Mouse (Mus musculus) right cerebral cortex, postnatal 10 days (tissue): ENCODE measurements around the gene Kmt5c.

Experiments used
- DNase-seq, 2 experiments: peaks; one replicate each; pipeline ENCODE4 v3.0.0; 2021; ENCODE audit warnings: low spot score in 2 of 2

Kmt5c gene

DNA sequence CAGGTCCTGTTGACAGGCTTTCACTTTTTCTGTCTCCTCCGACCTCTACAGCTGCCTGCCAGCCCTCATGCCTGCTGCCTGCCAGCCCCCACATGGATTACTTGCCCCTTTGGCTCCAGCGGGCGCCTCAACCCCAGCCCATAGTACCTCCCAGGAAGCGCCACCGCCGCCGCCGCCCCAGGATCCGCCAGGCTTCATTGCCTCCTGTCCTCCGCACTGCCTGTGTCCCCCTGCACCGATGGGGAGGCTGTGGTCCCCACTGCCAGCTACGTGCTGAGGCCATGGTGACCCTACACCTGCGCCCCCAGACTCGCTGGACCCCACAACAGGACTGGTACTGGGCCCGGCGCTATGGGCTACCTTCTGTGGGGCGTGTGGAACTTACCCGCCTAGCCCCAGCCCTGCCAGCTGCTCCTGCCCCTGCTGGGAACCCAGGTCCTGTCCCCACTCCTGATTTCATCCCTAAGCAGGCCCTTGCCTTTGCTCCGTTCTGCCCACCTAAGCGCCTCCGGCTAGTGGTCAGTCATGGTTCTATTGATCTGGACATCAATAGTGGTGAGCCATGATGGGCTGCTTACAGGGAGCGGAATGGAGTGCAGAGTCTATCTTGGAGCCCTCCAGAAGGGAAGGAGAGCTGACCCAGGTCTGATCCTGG is 6.5 kb downstream of the Kmt5c start:
- no peak for DNase-seq

DNA sequence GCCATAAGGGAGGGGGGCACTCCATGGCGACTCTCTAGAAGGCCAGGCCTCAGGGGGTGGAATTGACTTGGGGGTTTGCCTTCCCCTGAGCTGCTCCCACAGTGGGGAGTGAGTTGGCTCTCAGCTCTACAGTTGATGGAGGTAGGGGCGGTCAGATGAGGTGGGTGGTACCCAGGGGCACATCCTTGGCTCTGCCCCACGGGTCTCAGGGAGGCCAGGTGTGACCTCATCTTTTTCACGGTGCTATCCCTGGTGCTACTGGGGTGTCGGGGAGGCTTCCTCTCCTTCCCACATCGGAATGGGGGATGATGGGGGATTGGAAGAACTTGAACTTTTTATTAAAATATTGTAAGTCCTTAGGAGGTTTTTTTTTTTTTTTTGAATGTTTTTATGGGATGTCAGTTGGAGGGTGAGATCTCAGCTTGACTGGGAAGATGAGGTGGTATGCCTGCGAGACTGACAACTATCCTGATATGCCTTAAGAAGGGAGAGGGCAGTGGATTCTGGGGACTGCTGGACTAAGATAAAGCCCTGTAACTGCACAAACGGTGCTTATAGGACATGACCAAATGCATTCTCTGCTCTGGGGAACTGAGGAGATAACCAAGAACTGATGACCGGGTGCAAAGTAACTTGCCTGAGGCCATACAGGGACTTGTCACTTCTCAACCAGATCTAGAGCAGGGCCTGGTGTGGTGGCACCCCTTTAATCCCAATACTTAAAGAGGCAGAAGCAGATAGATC is 7.4 kb downstream of the Kmt5c start:
- no peak for DNase-seq

DNA sequence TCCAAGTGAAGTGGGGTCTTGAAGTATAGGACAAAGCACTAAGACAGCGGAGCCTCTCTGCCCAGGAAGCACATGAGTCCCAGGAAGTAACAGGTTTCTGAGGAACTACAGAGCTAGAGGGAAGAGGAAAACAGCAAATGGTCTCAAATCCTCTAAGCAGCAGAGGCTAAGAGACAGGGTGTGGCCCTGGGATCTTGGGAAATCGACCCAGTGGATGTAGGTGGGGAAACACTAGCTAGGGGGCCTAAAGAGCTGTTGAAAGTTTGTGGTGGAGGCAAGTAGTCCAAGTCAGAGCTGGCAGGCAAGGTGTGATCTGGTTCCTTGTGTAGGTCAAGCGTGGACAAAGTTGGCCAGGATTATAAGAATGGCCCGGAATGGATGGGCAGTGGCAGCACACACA is 8.4 kb downstream of the Kmt5c start:
- DNase-seq: no peak

DNA sequence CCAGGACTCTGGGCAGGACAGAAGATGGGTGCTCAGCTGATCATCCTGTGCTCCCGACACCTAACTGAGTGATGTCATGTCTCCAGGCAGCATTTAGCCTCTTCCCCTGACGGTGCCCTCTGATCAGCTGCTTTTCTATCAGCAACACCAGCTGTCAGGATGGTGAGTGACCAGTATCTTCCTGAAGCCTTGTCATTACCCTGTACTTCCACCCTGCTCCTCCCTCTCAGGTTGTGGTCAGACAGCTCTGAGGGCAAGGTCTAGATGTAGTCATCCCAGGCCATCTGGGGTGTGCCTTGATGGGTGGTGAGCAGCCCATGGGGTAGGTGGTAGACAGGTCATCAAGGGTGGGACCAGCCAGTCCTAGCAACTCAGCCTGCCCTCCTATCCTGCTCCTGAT is 9.3 kb downstream of the Kmt5c start:
- no peak for DNase-seq

DNA sequence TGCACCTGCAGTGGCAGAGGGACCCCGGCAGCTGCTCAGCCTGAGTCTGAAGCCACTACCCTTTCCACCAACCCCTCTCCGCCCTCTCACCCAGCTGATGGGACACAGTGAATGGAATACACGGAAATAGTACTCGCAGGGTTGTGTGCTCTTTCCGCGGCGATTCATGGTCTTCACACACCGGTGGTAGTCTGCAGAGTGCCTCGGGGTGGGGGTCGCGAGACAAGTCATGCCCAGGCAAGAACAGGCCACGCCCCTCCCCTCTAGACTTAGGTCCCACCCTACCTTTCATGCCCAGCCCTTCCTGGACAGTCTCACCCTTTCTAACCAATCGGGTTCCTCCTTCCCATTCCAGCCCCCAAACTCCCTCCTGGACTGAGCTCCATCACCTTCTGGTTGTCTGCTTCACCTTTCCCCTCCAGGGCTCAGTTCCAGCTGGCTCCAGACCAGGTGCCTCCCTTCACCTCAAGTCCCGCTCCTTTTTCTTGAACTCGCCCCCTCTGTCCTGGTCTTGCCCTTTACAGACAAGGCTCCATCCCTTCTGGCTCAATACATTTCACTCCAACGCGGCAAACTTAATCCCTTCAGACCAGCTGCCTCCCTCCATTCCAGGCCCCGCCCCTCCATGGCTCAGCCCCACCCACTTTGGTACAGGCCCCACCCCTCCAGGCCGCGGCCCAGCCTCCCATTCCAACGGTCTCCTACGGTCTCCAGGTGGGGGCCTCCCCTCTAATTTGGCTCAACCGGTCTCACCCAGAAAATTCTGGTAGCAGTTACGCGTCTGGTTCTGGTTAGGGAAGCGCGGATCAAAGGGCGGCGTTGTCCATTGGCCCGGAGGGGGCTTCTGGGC is 12.3 kb downstream of the Kmt5c start:
- peak in 1 of 2 experiments; percentile 29 for DNase-seq

DNA sequence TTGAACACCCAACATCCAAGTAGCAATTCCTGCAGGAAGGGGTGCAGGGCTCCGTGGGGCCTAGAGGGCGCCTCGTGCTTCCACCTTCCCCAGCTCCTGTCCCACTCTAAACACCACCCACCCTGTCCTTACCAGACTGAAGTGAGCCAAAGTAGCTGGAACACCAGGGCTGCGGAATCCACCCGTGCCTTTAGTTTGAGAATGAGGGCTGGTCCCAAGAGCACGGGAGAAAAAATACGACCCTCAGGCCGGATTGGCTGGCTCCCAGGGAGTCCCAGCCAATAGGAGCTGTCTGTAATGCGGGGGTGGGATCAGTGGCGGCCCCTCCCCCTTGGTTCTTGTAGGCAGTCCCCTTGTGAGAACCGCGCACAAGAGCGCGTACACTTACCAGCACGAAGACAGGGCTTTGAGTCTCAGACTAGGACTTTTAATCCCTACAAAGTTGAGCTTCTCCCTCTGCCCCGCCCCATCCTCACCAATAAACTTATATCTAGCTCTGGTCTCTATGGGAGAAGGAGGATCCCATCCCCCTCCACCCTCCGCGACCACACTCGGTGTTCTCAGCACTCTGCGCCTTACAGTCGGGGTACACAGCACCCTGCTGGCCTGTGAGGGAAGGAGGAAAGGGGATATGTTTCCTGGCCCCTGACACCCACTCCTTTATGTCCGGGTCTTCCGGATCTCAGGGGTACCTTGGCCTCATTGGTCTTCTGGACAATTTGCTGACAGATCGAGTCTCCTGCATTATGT is 13.1 kb downstream of the Kmt5c start, which contains the start of gene Cox6b2:
Cox6b2 (minus strand) TSS at position 274 of the 750 bp plus-strand sequence.
- peak; percentile 90 for DNase-seq

DNA sequence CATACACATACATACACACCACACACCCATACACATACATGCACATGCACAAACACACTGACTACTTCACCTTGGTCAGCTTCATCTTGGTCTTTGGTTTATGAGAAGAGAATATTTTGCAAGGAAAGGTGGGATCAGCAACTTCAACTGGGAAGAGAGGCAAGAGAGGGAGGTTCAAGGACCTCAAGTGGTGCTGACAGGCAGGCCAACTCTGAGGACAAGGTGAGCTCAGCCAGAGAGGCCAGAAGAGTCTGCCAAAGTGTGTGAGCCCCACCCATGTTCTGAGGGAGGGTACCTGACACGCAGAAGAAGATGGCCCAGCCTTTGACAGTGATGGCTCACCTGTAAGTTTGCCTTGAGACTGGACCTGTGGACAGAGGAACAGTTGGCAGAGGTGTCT is 19.8 kb downstream of the Kmt5c start:
- DNase-seq: no peak

DNA sequence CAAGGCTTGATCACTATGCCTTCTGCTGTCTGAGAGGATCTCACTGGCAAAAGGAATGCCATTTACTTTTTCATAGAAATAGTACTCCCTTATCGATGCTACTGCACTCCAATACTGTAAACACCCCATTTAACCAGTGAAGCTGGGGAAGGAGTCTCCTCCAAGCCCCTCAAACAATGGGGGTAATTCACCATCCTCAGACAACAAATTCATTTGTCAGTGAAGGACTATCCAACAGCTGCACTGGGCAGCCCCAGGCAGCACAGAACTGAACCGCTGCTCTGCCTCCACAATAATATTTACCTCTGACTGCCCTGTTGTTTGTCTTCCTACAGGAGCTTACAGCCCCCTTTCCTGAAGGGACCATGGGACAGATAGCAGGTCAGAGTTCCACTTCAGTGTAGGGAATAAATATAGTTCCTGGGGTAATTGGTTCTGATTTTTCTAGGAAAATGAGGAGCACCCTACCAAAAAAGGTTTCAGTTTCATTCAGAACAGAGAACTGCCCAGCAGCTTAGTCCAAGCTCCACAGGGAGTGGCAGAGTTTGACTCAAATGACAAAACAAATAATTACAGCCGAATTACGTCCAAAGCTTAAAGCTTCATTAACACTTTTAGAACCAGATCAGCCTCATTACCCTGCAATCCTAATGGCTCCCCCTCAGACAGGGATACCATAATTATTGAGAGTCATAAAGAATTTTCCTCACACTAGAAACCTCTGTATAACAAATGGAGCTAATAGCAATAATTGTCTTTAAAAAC is 25.2 kb downstream of the Kmt5c start:
- DNase-seq: no peak

DNA sequence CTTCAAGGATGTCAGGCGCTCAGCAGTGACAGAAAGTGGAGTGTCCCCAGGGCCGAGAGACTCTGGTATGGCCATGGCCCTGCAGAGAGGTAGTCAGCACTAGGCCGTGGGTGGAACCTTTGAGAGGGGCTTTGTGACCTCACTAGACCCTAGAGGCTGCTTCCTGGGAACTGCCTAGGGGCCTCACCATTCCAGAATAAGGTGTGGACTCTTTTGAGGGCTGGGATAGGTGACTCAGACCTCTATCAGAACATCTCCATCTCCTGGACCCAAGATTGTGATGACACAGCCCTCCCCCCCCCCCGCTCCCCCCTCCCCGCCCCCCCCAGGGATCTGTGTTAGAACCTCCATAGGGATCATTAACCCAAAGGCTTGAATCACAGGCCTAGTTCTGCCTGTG is 31.3 kb downstream of the Kmt5c start, which contains the start of gene Fam71e2:
Fam71e2 (minus strand) TSS at position 101 of the 400 bp plus-strand sequence.
- DNase-seq: no peak

DNA sequence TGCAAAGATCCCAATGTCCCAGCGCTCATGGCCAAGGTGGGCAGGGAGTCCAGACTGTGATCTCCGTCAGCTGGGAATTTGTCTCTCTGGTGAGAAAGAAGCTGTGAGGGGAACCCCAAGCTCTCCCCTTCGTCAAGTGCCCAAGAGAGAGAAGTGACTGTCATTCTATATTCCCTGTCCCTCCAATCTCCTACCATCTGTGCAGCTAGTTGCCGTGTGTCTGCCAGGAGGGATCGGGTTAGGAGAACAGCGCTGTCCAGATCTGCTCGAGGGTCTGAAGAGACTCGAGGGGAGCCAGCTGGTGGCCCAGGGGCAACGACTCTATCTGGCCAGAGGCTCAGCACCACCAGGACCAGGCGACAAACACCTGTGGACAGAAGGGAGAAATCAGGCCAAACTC is 36.2 kb downstream of the Kmt5c start:
- DNase-seq: no peak

DNA sequence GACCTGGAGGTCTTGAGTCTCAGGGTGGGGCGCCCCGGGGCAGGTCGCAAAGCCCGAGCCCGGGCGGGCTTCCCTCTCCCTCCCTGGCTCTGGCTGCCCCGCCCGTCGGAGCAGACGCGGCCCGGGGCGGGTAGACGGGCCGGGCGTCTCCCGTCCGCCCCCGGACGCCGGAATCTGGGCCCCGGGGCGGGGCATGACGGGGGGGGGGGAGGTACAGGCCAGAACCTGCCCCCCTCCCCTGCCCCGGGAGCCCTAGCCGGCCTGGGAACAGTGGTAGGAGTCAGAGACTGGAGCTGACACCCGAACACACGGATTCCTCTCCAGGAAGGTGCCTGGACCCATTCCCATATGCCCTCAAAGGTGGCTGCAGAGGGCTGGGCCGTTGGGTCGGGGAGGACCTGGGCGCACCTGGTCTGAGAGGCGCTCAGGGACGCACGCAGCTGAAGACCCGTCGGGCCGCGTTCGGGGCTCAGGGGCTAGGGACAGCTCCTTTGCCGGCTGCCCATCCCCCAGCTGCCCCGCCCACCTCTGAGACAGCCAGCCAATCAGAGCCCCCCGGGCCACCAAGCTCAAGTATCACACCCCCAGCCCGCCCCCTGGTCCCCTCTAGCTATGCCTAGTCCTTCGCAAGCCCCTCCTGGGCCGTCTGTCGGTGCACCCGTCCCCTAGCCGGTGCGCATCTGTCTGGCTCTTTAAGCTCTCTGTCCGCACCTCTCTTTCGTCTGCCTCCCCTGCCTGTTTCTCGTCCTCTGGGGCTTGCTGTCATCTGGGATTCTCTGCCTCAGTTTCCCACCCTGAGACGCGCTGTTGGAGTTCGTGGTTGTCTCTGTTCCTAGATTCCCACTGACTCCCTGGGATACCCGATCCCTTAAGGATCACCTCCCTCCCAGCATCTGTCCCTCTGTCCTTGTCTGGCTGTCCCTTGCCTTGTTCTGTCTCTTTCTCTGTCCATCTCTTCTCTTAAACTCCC is 37.2 kb downstream of the Kmt5c start:
- peak in 1 of 2 experiments; percentile 52 for DNase-seq

DNA sequence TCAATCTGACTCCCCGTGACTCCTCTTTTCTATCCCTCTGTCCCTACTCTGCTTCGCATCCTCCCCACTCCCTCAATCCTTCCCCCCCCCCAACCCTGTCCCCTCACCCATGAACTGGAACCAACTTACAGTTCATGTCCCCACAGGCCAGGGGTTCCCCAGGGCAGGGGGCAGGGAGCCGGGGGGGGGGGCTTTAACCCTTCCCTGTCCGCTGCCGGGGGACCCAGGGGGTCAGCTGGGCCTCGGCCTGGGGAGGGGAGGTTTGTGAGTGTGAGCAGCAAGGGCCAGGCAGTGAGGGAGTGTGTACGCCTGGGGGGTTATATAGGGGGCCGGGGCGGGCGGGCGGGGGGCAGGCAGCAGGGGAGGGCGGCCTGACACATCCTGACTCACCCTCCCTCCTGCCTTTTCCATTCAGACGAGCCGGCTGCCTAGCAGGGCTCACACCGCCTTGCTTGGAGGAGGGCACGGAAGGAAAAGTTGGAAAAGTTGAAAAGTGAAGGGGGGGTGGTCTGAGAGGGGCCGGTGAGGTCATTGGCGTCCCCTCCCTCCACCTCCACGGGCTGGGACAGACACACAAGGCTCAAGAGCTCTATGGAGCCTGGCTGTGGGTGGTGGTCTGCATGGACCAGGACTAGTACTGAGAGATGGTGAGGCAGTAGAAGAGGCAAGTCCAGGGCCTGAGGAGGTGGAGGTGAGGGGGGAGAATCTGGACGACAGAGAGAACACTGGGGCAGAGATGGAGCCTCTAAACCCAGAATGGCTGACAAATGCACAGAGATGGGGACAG is 38.1 kb downstream of the Kmt5c start:
- no peak for DNase-seq

DNA sequence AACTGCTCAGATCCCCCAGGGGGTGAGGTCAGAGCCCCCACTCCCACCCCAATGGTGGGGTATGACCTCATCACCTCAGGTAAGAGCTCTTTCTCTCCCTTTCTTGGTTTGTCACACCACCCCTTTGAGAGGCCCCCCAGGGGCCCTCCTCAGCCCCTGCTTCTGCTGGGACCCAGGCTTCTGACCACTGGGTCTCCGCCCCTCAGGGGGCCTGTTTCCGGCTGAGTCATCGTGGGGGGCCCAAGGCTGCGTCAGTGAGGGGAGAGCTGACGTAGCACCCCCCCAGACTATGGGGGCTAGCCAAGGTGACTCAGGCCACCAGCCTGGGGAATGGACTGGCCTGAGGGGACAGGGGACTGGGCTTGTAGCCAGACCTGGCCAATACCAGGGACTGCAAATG is 40.0 kb downstream of the Kmt5c start:
- DNase-seq: no peak

DNA sequence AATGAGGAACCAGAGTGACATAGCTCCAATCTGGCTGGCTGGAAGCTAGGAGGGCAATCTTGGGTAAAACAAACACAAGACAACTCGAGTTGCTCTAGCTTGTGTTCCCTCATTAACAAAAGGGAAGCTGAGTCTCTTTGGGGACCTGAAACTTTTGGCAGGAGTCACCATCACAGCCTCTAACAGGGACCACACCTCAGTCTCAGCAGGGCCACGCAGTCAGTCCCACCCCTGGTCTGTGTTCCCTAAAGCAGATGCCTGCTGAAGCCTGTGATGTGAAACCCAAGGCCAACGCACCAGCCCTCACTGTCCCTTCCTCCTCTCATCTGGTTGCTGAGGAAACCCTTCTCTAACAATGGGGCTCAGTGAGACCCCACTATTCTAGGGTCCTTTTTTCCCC is 42.2 kb downstream of the Kmt5c start:
- no peak for DNase-seq

DNA sequence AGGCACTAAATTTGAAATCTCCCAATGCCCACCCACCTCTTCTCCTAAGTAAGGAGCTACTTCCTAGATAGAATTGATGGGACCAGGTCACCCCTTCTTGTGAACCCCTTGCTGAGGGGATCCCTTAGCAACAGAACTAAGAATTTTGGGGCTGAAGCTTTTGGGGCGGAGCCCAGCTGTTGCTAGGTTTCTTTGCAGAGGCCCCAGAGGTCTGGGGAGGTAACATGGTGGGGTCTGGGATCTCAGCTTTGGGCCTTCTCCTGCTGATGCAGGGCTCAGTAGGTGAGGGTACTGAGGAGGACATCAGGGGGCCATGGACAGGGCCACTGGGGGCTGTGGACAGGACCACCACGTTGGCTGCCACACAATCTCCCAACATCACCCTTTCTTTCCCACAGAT is 42.8 kb downstream of the Kmt5c start, which contains the start of the genes Il11 and Tmem190:
Il11 (minus strand) TSS at position 101 of the 400 bp plus-strand sequence.
Tmem190 (plus strand) TSS at position 179 of the 400 bp plus-strand sequence.
- DNase-seq: no peak

DNA sequence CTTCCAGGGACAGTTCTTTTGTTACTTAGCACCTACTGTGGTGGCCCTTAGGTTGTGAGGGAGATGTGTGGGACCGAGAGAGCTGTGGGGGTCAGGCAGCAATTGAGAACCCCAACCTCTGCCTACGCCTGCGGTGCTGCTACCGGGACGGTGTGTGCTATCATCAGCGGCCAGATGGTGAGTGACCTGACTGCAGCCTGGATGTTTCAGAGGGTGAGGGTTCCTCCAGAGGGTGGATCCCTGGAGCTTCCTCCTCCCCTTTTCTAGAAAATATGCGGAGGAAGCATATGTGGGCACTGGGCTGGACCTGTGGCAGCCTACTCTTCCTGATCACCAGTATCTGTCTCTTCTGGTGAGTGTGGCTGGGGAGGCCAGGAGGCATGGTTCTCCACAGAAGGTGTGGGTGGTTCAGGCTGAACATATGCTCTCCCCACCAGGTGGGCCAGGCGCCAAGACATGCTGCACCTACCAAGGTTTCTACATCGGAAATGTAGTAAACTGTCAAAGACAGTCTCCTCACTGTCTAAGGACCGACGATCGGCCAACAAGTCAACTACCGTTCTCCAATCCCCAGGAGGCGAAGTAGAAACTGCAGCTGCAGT is 43.9 kb downstream of the Kmt5c start:
- DNase-seq: no peak

DNA sequence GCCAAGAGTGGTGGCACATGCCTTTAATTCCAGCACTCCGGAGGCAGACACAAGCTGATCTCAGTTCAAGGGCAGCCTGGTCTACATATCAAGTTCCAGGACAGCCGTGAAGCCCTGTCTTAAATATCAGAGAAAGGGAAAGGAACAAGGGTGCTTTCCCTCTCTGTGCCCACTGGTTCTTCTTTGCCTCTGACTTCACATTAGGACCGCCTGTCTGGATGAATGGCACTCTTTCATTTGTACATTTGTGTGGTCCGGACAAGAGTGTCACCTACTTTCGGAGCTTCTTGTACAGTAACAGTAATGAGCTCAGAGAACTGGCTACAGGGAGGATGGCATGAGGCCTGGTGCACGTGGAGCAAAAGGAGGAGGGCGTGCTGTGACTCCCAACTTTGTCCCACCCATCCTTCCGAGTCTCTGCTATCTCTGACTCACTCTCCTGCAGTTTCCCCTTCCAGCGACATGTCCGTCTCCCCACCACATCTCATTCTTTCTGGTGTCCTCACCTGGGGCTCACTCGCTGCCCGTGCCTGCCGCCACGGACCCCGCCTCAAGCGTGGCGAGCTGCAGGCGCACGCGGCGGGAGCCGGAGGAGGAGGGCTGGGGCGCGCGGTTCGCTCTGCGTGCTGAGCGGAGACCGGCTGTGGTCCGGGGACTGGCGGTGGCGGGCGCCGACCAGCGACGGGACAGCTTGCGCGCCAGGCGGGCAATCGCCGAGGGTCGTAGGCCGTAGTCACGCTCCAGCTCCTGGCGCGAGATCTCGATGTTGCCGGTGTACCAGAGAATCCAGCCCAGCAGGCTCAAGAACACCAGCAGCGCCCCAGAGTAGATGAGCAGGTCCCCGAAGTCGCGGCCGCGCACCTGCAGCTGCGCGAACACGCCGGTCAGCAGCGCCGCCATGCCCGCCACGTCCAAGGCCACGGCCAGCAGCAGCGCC is 48.9 kb downstream of the Kmt5c start:
- peak; percentile 66 to 69 for DNase-seq
